8 mouse cellular contexts compared by ENCODE assay signal in the genomic region with DNA sequence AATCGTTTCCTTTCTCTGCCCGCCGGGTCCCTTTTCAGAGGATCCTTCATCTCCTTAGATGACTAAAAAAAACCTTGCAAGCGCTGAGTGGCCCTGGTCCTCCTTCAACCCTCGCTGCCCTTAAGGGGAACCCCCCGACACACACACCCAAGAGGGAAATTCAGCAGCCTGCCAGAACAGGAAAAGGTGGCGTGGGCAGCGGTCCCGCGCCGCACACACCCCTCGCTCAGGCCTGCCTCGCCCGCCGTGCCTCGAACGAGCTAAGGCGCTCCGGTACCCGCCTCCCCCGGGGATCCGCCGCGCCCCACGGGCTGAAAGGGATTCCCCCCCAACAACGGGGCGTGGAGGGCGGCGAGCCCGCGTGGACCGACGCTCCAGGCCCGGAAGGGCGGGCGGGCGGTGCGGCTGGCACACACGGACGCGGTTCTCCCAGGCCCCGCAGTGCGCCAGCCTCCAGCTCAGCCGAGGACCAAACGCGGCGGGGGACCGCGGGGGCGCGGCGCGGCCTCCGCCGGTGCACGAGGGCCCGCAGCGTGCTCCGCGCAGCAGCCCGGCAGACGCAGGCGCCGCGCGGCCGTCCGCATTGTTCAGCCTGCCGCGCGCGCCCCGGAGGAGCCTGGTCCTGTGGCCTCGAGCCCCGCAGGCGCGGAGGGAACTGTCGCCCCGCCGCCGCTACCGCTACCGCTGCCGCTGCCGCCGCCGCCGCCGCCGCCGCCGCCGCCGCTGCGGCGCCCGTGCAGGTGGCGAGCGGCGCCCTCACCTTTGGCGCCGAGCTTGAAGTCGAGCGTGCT. TPM values are rescaled to one million over a fixed set of nuclear protein-coding genes. Genes with fewer than 3 reads are reported as not detected.
DNase-seq lines count a peak whose midpoint lies in the region; ATAC-seq and TF ChIP-seq lines count a peak whose summit lies in the region.

No protein-coding gene starts in this region.

- H3K4me2 ChIP-seq in hindbrain, postnatal 0 days (ENCODE audit: low read depth, low read length), result peak overlapping the region; percentile 59
- peak overlapping the region; percentile 64 for H3K4me2 ChIP-seq in limb, embryonic 13.5 days (replicated peaks)
- H3K4me2 ChIP-seq in midbrain, embryonic 14.5 days (ENCODE audit: low read length), result peak overlapping the region; percentile 55

- intact Hi-C loops in gastrocnemius, adult 2 months (cut with DNase I), result no loop called here

- H3K27ac ChIP-seq in gastrocnemius, adult 2 months, result peak overlapping the region; percentile 73
- peak overlapping the region; percentile 91 for H3K27ac ChIP-seq in hindbrain, postnatal 0 days
- H3K27ac ChIP-seq in limb, embryonic 13.5 days, result peak overlapping the region; percentile 69
- peak overlapping the region; percentile 94 for H3K27ac ChIP-seq in midbrain, embryonic 14.5 days (replicated peaks; ENCODE audit: low read depth, low read length)

- WGBS in hindbrain, postnatal 0 days, result 25% methylated on average over 70 of the region's 104 CpGs
- WGBS in limb, embryonic 13.5 days, result 21% methylated on average over 41 of the region's 104 CpGs
- WGBS in midbrain, embryonic 14.5 days, result 26% methylated on average over 87 of the region's 104 CpGs

- H3K4me3 ChIP-seq in gastrocnemius, adult 2 months, result peak overlapping the region; percentile 83
- peak overlapping the region; percentile 56 for H3K4me3 ChIP-seq in hindbrain, postnatal 0 days (ENCODE audit: low read length)
- H3K4me3 ChIP-seq in limb, embryonic 13.5 days, result peak overlapping the region; percentile 65
- H3K4me3 ChIP-seq in midbrain, embryonic 14.5 days (replicated peaks; ENCODE audit: low read depth, low read length), result peak overlapping the region; percentile 59

- H3K9ac ChIP-seq in hindbrain, postnatal 0 days (replicated peaks; ENCODE audit: low read length), result peak overlapping the region; percentile 67
- H3K9ac ChIP-seq in limb, embryonic 13.5 days, result peak overlapping the region; percentile 82
- peak overlapping the region; percentile 81 for H3K9ac ChIP-seq in midbrain, embryonic 14.5 days (replicated peaks; ENCODE audit: low read length)

- H3K4me1 ChIP-seq in hindbrain, postnatal 0 days (ENCODE audit: insufficient read depth, low read length), result no peaks in the 10 kb centered on the region
- peaks cover 5% of the 10 kb centered on the region; the same call in 1 of the 2 replicates for H3K4me1 ChIP-seq in limb, embryonic 13.5 days
- 0 out of 2 replicates have a peak, but pooled peaks cover 2% of the 10 kb centered on the region for H3K4me1 ChIP-seq in midbrain, embryonic 14.5 days (ENCODE audit: control insufficient read depth, insufficient read depth, low read length)

- peak; percentile 67 for DNase-seq in gastrocnemius, adult 2 months
- no peak for DNase-seq in gastrocnemius, adult 18-20 months (ENCODE audit: low spot score)
- peak; percentile 59 for DNase-seq in cerebellum, adult 11-12 months
- DNase-seq in hindbrain, postnatal 0 days (ENCODE audit: low spot score), result peak; percentile 57
- peak; percentile 73 for DNase-seq in midbrain, embryonic 14.5 days
- peak; percentile 7 to 19 for DNase-seq in spleen, postnatal 14 days (ENCODE audit: low spot score in 2 of 2)

- no peak for TF ChIP-seq CTCF in gastrocnemius, adult 2 months (IDR thresholded peaks at IDR 0.05)
- TF ChIP-seq CTCF in hindbrain, postnatal 0 days (IDR thresholded peaks at IDR 0.05; ENCODE audit: low read depth), result no peak

- no peaks in the 10 kb centered on the region for H3K9me3 ChIP-seq in hindbrain, postnatal 0 days (ENCODE audit: low read length)
- H3K9me3 ChIP-seq in limb, embryonic 13.5 days, result no peaks in the 10 kb centered on the region
- no peaks in the 10 kb centered on the region for H3K9me3 ChIP-seq in midbrain, embryonic 14.5 days (ENCODE audit: control insufficient read depth, low read length)

- no peaks in the 10 kb centered on the region for H3K27me3 ChIP-seq in hindbrain, postnatal 0 days (ENCODE audit: insufficient read depth, low read length)
- H3K27me3 ChIP-seq in limb, embryonic 13.5 days, result peaks cover 13% of the 10 kb centered on the region; the same call in 1 of the 2 replicates
- H3K27me3 ChIP-seq in midbrain, embryonic 14.5 days (ENCODE audit: control insufficient read depth, insufficient read depth, low read length), result no peaks in the 10 kb centered on the region

- H3K36me3 ChIP-seq in hindbrain, postnatal 0 days (ENCODE audit: insufficient read depth, low read length), result no peaks in the 10 kb centered on the region
- no peaks in the 10 kb centered on the region for H3K36me3 ChIP-seq in limb, embryonic 13.5 days
- H3K36me3 ChIP-seq in midbrain, embryonic 14.5 days (ENCODE audit: control insufficient read depth, insufficient read depth, low read length), result no peaks in the 10 kb centered on the region

- peak; percentile 72 for ATAC-seq in frontal cortex, adult (ENCODE audit: low TSS enrichment)
- peak; percentile 80 for ATAC-seq in hindbrain, postnatal 0 days
- peak; percentile 61 for ATAC-seq in limb, embryonic 13.5 days (ENCODE audit: low FRiP score, low read depth)
- ATAC-seq in midbrain, embryonic 14.5 days (ENCODE audit: low FRiP score, low TSS enrichment), result peak; percentile 74

RNA-seq across cellular contexts. Expression of gene Sms, which starts 0.7 kb away (rescaled TPM):
- 10 to 100 TPM; 39.0 to 87.5 TPM for total RNA-seq in gastrocnemius, adult 2 months (2021)
- 10 to 100 TPM; 65.2 to 78.9 TPM for total RNA-seq in gastrocnemius, adult 18-20 months (2021)
- 94.5 and 109 TPM in 2 replicates for total RNA-seq in hindbrain, postnatal 0 days (2014; rRNA removed)
- 174 and 179 TPM in 2 replicates for polyA plus RNA-seq in hindbrain, postnatal 0 days (2015; fragmentation: Nextera tagmentation; extraction: Ambion mirVana)
- 56.4 and 59.9 TPM in 2 replicates for polyA plus RNA-seq in limb, embryonic 13.5 days (2015; fragmentation: Nextera tagmentation; extraction: Ambion mirVana)
- 143 and 146 TPM in 2 replicates for polyA plus RNA-seq in midbrain, embryonic 14.5 days (2014; fragmentation: Nextera tagmentation; extraction: Ambion mirVana)
